Mouse (Mus musculus) liver, embryonic 12.5 days (tissue): ENCODE results near the gene Ly6g5c. TPM values are rescaled to one million over a fixed set of nuclear protein-coding genes. Genes with fewer than 3 reads are reported as not detected.
A peak's percentile ranks its signal among the peaks of the same experiment; 100 is the strongest.
"Not testable (repeated sequence)": the region's sequence is repeated elsewhere in the genome, so short reads cannot be mapped to it uniquely, and the experiment has no call there.

Experiments used
- ATAC-seq: fragments of 200-750 bp; cut with Nextera tagmentation; 2 replicates; pipeline ENCODE4 v1.8.0; 2017; ENCODE audit warnings: moderate number of reproducible peaks, mild to moderate bottlenecking, moderate library complexity
- H3K27ac ChIP-seq: fragments of 300-500 bp; sonication (generic); 2 replicates; pipeline ENCODE4 v1.5.1; 2016; ENCODE audit warnings: mild to moderate bottlenecking
- H3K27me3 ChIP-seq: fragments of 300-500 bp; sonication (generic); replicated peaks from 2 replicates; pipeline ENCODE4 v1.6.1; 2016; ENCODE audit warnings: mild to moderate bottlenecking, moderate library complexity
- H3K36me3 ChIP-seq: fragments of 300-500 bp; sonication (generic); 2 replicates; pipeline ENCODE4 v1.6.1; 2016; ENCODE audit warnings: mild to moderate bottlenecking, moderate library complexity
- H3K4me1 ChIP-seq: fragments of 300-500 bp; sonication (generic); 2 replicates; pipeline ENCODE4 v1.6.1; 2016
- H3K4me2 ChIP-seq: fragments of 300-500 bp; sonication (generic); 2 replicates; pipeline ENCODE4 v1.6.1; 2016; ENCODE audit warnings: mild to moderate bottlenecking, moderate library complexity
- H3K4me3 ChIP-seq: fragments of 300-500 bp; sonication (generic); 2 replicates; pipeline ENCODE4 v1.5.1; 2016; ENCODE audit warnings: mild to moderate bottlenecking, moderate library complexity
- H3K9ac ChIP-seq: fragments of 300-500 bp; sonication (generic); 2 replicates; pipeline ENCODE4 v1.6.1; 2016; ENCODE audit warnings: mild to moderate bottlenecking, moderate library complexity
- H3K9me3 ChIP-seq: fragments of 300-500 bp; sonication (generic); replicated peaks from 2 replicates; pipeline ENCODE4 v1.6.1; 2016; ENCODE audit warnings: mild to moderate bottlenecking, moderate library complexity
- WGBS: fragments of 180-500 bp; shearing (Covaris S2); methylation state at CpG from one replicate; pipeline ENCODE4 v1.1.7; 2016; ENCODE audit not compliant: insufficient replicate concordance; 5-methylcytosine and 5-hydroxymethylcytosine counted together
- polyA plus RNA-seq: library from polyadenylated mRNA; unstranded; fragments of >200 nt; fragmentation: Nextera tagmentation; extraction: Ambion mirVana; gene quantifications from 2 replicates; pipeline ENCODE4 v1.2.1, GENCODE M21; 2016

The Ly6g5c gene
- polyA plus RNA-seq, 1 experiment from 2014 or later, result not detected

DNA sequence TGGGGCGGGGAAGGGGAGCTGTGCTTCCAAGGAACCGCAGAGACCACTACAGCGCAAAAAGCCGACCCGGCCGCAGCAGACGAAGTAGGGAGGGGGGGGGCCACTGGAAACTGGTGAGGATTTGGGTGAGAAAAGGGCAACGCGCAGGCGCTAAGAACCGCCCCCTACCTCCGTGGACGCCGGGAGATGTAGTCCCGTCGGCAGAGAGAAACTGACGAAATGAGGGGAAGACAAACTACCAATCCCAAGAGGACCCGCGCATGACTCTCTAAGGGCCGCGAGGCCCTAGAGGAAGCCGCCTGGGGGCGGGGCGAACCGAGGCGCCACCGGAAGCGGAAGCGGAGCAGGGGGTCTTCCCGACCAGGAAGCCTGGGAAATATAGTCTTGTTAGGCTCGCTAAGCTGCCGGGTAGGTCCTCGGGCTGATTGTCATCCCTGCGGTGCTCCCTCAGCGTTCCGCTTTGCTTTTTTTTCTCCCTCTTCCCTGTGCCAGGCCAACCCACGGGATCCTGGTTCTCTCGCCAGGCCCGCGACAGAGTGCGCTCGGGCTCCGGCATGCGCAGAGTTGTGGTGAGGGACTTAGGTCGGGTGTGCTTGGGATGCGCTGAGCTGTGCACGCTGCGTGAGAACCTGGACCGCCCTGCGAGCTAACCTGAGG lies 13.2 kb downstream of the Ly6g5c start, which contains the start of gene Gpank1:
Gpank1 (plus strand) TSS at position 313 of the 657 bp plus-strand sequence.
- peaks cover 57% of the 10 kb centered on the region for H3K36me3 ChIP-seq
- H3K9me3 ChIP-seq, result no peaks in the 10 kb centered on the region
- peak; percentile 94 for ATAC-seq
- no peaks in the 10 kb centered on the region for H3K27me3 ChIP-seq
- H3K4me3 ChIP-seq, result peak within 1 kb of the TSS; percentile 82
- peak within 1 kb of the TSS; percentile 89 for H3K4me2 ChIP-seq
- peak within 1 kb of the TSS; percentile 92 for H3K9ac ChIP-seq
- 2% methylated on average over 50 of the region's 50 CpGs for WGBS
- H3K4me1 ChIP-seq, result peaks cover 42% of the 10 kb centered on the region
- peak within 1 kb of the TSS; percentile 96 for H3K27ac ChIP-seq

DNA sequence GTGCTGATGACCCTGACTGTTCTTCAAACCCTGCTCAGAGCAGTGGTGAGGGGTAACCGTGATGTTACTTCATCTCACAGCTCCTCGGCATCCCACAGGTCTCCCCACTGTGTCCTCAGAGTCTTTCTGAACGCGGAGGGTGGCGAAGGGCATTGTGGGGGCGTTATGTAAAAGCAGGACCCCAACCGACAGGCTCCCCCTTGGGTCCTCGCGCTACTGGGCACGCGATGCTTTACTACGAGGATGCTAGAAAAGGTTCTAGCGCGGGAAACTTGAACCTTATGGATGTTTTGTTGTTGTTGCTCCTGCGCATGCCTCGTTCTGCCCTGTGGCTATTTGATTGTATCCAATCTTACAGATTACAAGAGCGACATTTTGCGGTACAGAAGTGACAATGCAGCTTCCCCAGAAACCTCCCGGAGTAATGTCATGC lies 13.8 kb downstream of the Ly6g5c start, which contains the start of gene Csnk2b:
Csnk2b (minus strand) TSS at position 183 of the 433 bp plus-strand sequence.
- peak within 1 kb of the TSS; percentile 82 for H3K4me3 ChIP-seq
- no peak for ATAC-seq
- H3K9ac ChIP-seq, result peak within 1 kb of the TSS; percentile 92
- peaks cover 53% of the 10 kb centered on the region for H3K36me3 ChIP-seq
- H3K9me3 ChIP-seq, result no peaks in the 10 kb centered on the region
- H3K27me3 ChIP-seq, result no peaks in the 10 kb centered on the region
- under 1% methylated on average over 19 of the region's 19 CpGs for WGBS
- H3K27ac ChIP-seq, result peak within 1 kb of the TSS; percentile 96
- peak within 1 kb of the TSS; percentile 89 for H3K4me2 ChIP-seq
- peaks cover 47% of the 10 kb centered on the region for H3K4me1 ChIP-seq

DNA sequence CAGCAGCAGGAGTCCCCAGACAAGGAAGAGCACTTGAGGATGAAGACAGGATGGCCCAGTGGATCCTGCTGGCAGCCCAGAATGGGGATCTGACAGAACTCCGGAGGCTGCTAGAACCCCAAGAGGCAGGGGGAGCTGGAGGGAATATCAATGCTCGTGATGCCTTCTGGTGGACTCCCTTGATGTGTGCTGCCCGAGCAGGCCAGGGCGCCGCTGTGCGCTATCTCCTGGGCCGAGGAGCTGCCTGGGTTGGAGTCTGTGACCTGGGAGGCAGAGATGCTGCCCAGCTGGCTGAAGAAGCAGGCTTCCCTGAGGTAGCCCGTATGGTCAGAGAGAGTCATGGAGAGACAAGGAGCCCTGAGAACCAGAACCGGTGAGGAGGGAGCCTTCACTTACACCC lies 15.2 kb downstream of the Ly6g5c start:
- WGBS, result 83% methylated on average over 9 of the region's 9 CpGs
- H3K27ac ChIP-seq, result not testable (repeated sequence)

DNA sequence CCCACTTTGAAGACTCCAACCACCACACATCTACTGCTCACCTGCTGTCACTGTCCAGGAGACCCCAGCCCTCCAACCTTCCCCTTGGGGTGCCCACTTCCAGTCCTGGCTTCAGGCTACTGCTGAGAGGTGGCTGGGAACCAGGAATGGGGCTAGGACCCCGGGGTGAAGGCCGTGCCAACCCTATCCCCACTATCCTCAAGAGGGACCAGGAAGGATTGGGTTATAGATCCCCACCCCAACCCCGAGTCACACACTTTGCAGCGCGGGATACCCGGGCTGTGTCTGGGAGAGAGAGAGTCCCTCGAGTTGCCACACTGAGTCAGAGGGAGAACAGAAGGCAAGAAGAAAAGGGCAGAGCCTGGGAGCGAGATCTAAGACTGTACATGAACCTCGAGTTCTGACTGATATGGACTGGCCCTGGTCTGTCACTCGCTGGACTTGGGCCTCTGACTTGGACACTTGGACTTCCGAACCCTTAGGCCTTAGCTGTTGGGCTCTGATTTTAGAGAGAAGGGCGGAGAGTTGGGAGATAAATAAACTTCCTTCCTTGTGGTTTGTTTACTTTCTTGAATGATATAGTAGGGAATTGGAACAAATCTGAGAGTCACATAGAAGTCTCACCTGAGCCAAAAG lies 16.3 kb downstream of the Ly6g5c start:
- not testable (repeated sequence) for ATAC-seq, H3K27ac ChIP-seq, H3K9me3 ChIP-seq, H3K4me2 ChIP-seq, H3K4me3 ChIP-seq, H3K9ac ChIP-seq, H3K27me3 ChIP-seq
- H3K36me3 ChIP-seq, result peaks cover 50% of the 10 kb centered on the region
- WGBS, result 84% methylated on average over 12 of the region's 12 CpGs
- peaks cover 65% of the 10 kb centered on the region for H3K4me1 ChIP-seq

More for the DNA sequence above, 15.2 kb downstream of the Ly6g5c start:
- not testable (repeated sequence) for ATAC-seq, H3K4me3 ChIP-seq, H3K9ac ChIP-seq, H3K4me2 ChIP-seq, H3K9me3 ChIP-seq, H3K27me3 ChIP-seq
- Histone ChIP-seq H3K4me1 (peaks cover 58% of the 10 kb centered on the region), H3K36me3 (peaks cover 51% of the 10 kb centered on the region)

DNA sequence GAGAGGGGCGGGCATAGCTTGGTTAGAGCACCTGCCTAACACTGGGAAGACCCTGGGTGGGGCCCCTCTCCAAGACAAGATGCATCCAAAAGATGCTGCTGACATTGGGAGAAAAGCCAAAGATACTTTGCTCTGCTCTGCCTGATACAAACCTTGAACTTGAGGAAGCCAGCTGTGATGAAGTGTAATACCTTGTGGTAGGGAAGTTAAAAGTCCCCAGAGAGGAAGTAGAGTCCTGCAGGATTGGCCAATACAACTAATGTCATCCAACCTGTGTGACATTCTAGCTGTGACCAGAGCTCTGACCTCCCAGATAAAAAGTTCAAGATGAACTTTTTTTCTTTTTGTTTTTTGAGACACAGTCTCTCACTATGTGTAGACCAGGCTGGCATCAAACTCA lies 17.0 kb downstream of the Ly6g5c start:
- no peak for ATAC-seq
- Histone ChIP-seq H3K27me3 (no peaks in the 10 kb centered on the region), H3K4me1 (peaks cover 58% of the 10 kb centered on the region), H3K36me3 (peaks cover 50% of the 10 kb centered on the region), H3K4me3 (peak overlapping the region; percentile 69; the same call in 1 of the 2 replicates), H3K9me3 (no peaks in the 10 kb centered on the region), H3K9ac (no peak overlapping the region), H3K27ac (peak overlapping the region; percentile 89), H3K4me2 (peak overlapping the region; percentile 80)
- WGBS, result 76% methylated on average over 1 of the region's 1 CpGs

DNA sequence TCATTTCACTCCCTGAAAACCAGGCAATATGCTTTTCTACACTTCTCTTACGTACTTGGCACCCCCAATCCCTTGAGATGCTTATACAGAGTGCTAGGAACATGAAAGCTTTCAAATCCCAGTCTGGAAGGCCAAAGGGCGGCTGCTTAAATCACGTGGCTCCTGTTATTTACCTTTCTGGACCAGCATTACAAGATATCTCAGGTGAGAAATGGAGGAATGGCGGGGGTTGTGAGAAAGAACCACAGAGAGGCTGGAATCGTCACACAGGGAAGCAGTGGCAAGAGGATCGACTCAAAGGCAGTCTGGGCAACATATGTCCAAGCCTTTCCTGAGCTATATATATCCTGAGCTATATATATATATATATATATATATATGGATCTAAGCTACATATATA lies 17.5 kb downstream of the Ly6g5c start:
- Histone ChIP-seq H3K36me3 (peaks cover 53% of the 10 kb centered on the region), H3K27me3 (no peaks in the 10 kb centered on the region), H3K27ac (peak overlapping the region; percentile 89), H3K4me3 (peak overlapping the region; percentile 69), H3K4me2 (peak overlapping the region; percentile 80), H3K9ac (peak overlapping the region; percentile 81), H3K9me3 (no peaks in the 10 kb centered on the region), H3K4me1 (peaks cover 55% of the 10 kb centered on the region)
- ATAC-seq, result no peak
- WGBS, result 37% methylated on average over 6 of the region's 6 CpGs

DNA sequence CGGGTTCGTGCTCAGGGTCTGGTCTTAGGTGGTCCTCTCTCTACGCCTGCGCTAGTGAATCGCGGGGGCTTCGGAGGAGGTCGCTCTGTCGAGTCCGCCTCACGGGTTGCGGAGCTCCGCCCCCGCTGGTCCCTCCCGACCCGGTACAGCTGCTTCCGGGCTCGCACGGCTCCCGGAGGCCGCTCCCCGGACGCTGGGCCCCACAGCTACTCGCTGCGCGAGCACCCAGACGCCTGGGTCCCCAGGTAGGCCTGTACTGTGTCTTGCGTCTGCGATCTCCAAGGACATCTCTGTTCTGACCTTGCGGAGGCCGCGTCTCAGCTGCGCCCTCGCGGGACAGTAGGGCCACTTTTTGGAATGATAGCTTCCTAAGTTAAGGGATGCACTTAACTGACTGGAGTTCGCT lies 18.1 kb downstream of the Ly6g5c start, which contains the start of gene D17H6S53E:
D17H6S53E (plus strand) TSS at position 168 of the 406 bp plus-strand sequence.
- Histone ChIP-seq H3K9me3 (no peaks in the 10 kb centered on the region), H3K27ac (peak within 1 kb of the TSS; percentile 89), H3K36me3 (peaks cover 59% of the 10 kb centered on the region), H3K9ac (peak within 1 kb of the TSS; percentile 81), H3K4me3 (peak within 1 kb of the TSS; percentile 69), H3K27me3 (no peaks in the 10 kb centered on the region), H3K4me1 (peaks cover 59% of the 10 kb centered on the region), H3K4me2 (peak within 1 kb of the TSS; percentile 80)
- WGBS, result under 1% methylated on average over 36 of the region's 36 CpGs
- ATAC-seq, result peak; percentile 79

DNA sequence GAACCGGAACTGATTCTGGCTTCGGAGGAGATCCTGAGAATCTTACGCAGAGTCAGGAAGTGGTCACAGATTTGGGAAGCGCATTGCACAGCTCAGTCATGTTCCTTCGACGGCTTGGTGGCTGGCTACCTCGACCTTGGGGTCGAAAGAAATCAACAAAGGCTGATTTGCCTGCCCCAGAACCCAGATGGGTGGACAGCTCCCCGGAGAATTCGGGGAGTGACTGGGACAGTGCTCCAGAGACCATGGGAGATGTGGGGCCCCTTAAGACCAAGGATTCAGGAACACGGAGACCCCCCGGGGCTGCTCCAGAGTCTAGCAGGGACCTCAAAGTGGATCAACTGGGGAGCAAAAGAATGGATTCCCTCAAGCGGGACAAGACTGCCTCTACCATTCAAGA lies 18.9 kb downstream of the Ly6g5c start:
- H3K27ac ChIP-seq, result peak overlapping the region; percentile 89
- H3K4me3 ChIP-seq, result peak overlapping the region; percentile 69
- H3K27me3 ChIP-seq, result no peaks in the 10 kb centered on the region
- H3K4me1 ChIP-seq, result peaks cover 58% of the 10 kb centered on the region
- H3K9me3 ChIP-seq, result no peaks in the 10 kb centered on the region
- peak overlapping the region; percentile 81 for H3K9ac ChIP-seq
- peak overlapping the region; percentile 80 for H3K4me2 ChIP-seq
- WGBS, result 47% methylated on average over 13 of the region's 13 CpGs
- no peak for ATAC-seq
- H3K36me3 ChIP-seq, result peaks cover 59% of the 10 kb centered on the region

DNA sequence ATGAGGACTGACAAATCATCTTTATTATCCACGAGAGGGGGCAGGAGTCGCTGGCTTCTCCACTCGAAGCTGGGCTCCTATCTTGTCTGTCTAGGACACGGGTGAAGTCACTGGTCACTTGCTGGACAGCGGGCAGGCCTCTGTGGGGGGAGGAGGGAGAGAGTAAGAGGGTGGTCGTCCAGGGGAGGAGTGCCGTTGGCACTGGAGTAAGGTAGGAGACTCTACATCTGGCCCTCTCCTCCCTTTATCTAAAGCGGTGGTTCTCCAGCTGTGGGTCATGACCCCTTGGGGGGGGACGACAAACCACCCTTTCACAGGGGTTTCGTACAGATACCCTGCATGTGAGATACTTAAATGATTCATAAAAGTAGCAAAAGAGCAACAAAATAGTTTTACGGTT lies 20.9 kb downstream of the Ly6g5c start:
- no peak overlapping the region for H3K9ac ChIP-seq
- no peaks in the 10 kb centered on the region for H3K9me3 ChIP-seq
- no peak overlapping the region for H3K27ac ChIP-seq
- no peak for ATAC-seq
- WGBS, result 59% methylated on average over 11 of the region's 11 CpGs
- H3K36me3 ChIP-seq, result peaks cover 45% of the 10 kb centered on the region
- H3K4me1 ChIP-seq, result peaks cover 46% of the 10 kb centered on the region
- H3K4me2 ChIP-seq, result no peak overlapping the region
- H3K4me3 ChIP-seq, result no peak overlapping the region
- H3K27me3 ChIP-seq, result no peaks in the 10 kb centered on the region

DNA sequence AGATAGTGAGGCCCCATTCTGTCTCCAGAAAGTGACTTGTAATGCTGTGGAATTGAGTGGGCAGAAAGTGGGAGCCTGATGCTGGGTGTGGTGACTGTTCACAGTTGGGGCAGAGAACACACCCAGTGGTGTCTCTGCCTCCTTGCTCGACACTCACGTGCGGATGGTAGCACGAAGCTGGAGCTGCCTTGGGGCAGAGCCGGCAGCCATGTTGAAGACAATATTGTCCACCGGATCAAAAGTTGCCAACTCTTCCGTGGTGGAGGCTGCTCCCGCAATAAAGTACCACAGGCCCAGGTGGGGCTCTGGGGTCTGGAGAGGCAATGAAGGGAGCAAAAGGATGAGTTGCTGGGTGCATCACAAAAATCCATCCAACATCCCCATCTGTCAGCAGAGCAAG lies 23.0 kb downstream of the Ly6g5c start:
- H3K27ac ChIP-seq, result peak overlapping the region; percentile 39
- 71% methylated on average over 8 of the region's 8 CpGs for WGBS
- peak overlapping the region; percentile 41 for H3K4me3 ChIP-seq
- no peaks in the 10 kb centered on the region for H3K9me3 ChIP-seq
- peaks cover 34% of the 10 kb centered on the region for H3K36me3 ChIP-seq
- peak overlapping the region; percentile 47 for H3K4me2 ChIP-seq
- H3K9ac ChIP-seq, result peak overlapping the region; percentile 9; the same call in 1 of the 2 replicates
- no peak for ATAC-seq
- peaks cover 39% of the 10 kb centered on the region for H3K4me1 ChIP-seq
- no peaks in the 10 kb centered on the region for H3K27me3 ChIP-seq

DNA sequence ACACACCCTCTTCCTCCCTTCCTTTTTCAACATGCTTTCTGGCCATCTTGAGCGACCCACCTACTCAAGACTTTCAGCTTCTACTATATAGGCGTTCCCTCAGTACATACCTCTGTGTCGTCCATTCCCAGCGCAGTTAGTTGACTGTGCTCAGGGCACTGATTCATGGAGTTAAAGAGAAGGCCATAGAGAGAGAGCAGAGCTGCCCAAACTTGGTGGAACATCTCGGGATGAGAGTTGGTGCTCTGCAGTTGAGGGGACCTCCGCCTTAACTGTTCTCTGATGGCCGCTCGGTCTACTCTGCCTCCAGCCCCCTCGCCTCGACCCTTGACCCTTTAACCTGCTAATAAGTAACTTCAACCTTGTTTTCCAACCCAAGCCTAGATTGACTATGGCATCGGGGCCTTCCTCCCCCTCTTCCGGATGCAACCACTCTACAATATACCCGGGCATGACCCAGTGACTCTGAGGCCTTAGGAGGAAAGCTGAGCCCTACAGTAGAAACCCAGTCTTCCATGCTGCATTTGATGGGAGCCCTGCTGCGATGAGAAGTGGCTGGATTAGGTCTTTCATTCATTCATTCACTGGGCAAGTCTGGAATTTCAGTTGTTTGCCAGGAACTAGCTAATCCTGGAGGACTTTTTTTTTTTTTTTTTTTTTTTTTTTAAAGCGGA lies 23.6 kb downstream of the Ly6g5c start, which contains the start of gene Apom:
Apom (minus strand) TSS at position 551 of the 674 bp plus-strand sequence.
- Histone ChIP-seq H3K4me1 (peaks cover 43% of the 10 kb centered on the region), H3K36me3 (peaks cover 34% of the 10 kb centered on the region), H3K9me3 (no peaks in the 10 kb centered on the region), H3K27ac (peak within 1 kb of the TSS; percentile 74), H3K9ac (peak within 1 kb of the TSS; percentile 9; the same call in 1 of the 2 replicates), H3K4me2 (peak within 1 kb of the TSS; percentile 47), H3K4me3 (peak within 1 kb of the TSS; percentile 41), H3K27me3 (no peaks in the 10 kb centered on the region)
- no peak for ATAC-seq
- 74% methylated on average over 15 of the region's 15 CpGs for WGBS
